Mouse (Mus musculus) cortical plate, adult 2 months (tissue): ENCODE results near the gene Pbld1.

Experiments used
- CTCF ChIP-seq: fragments of 200-500 bp; IDR thresholded peaks from 2 replicates; pipeline ENCODE4 v1.5.1; 2011; ENCODE audit warnings: mild to moderate bottlenecking, control low read depth, low read length; ENCODE audit not compliant: insufficient read depth; ENCODE audit errors: extremely low read depth
- POLR2A ChIP-seq: fragments of 200-500 bp; IDR thresholded peaks from 2 replicates; pipeline ENCODE4 v1.6.1; 2011; ENCODE audit warnings: mild to moderate bottlenecking, low read length, control low read depth; ENCODE audit not compliant: insufficient read depth; ENCODE audit errors: extremely low read depth

- TF ChIP-seq CTCF = no peak
- TF ChIP-seq POLR2A = no peak
These were observed 38.3 kb upstream of the Pbld1 start for GRCm38 (mm10) chr10:63021702-63022101.
